Mouse (Mus musculus) heart, embryonic 16.5 days (tissue): ENCODE data around the gene Rasgrp2. TPM values are rescaled to one million over a fixed set of nuclear protein-coding genes. Genes with fewer than 3 reads are reported as not detected.

ENCODE experiments used
- ATAC-seq: fragments of 200-750 bp; cut with Nextera tagmentation; replicated peaks from 2 replicates; pipeline ENCODE4 v1.8.0; 2017; ENCODE audit warnings: moderate number of reproducible peaks; ENCODE audit not compliant: insufficient read depth, low FRiP score; ENCODE audit errors: extremely low read depth
- H3K27ac ChIP-seq: fragments of 300-500 bp; sonication (generic); 2 replicates; pipeline ENCODE4 v1.5.1; 2014; ENCODE audit warnings: mild to moderate bottlenecking, low read length, control low read depth, moderate library complexity
- H3K27me3 ChIP-seq: fragments of 300-500 bp; sonication (generic); 2 replicates; pipeline ENCODE4 v1.6.1; 2014; ENCODE audit warnings: low read length, mixed read lengths; ENCODE audit not compliant: control insufficient read depth, insufficient read depth
- H3K36me3 ChIP-seq: fragments of 300-500 bp; sonication (generic); 2 replicates; pipeline ENCODE4 v1.6.1; 2014; ENCODE audit not compliant: control insufficient read depth, insufficient read depth
- H3K4me1 ChIP-seq: fragments of 300-500 bp; sonication (generic); 2 replicates; pipeline ENCODE4 v1.6.1; 2014; ENCODE audit warnings: low read length, mixed read lengths; ENCODE audit not compliant: control insufficient read depth, insufficient read depth
- H3K4me2 ChIP-seq: fragments of 300-500 bp; sonication (generic); 2 replicates; pipeline ENCODE4 v1.6.1; 2014; ENCODE audit warnings: low read depth, mild to moderate bottlenecking, control low read depth, low read length
- H3K4me3 ChIP-seq: fragments of 300-500 bp; sonication (generic); 2 replicates; pipeline ENCODE4 v1.5.1; 2014; ENCODE audit warnings: mild to moderate bottlenecking, control low read depth, low read length
- H3K9ac ChIP-seq: fragments of 300-500 bp; sonication (generic); 2 replicates; pipeline ENCODE4 v1.6.1; 2014; ENCODE audit warnings: low read length, control low read depth
- H3K9me3 ChIP-seq: fragments of 300-500 bp; sonication (generic); replicated peaks from 2 replicates; pipeline ENCODE4 v1.6.1; 2016; ENCODE audit warnings: low read length; ENCODE audit not compliant: control insufficient read depth
- WGBS: fragments of 180-500 bp; shearing (Covaris S2); extraction: QIAGEN DNeasy Blood & Tissue Kit; methylation state at CpG from one replicate; pipeline ENCODE4 v1.1.7; 2014; 5-methylcytosine and 5-hydroxymethylcytosine counted together
- polyA plus RNA-seq: library from polyadenylated mRNA; unstranded; fragments of >200 nt; fragmentation: Nextera tagmentation; extraction: Ambion mirVana; gene quantifications from 2 replicates; pipeline ENCODE4 v1.2.1, GENCODE M21; 2015

The Rasgrp2 gene
- polyA plus RNA-seq, 1 experiment from 2014 or later: 69.8 TPM

DNA sequence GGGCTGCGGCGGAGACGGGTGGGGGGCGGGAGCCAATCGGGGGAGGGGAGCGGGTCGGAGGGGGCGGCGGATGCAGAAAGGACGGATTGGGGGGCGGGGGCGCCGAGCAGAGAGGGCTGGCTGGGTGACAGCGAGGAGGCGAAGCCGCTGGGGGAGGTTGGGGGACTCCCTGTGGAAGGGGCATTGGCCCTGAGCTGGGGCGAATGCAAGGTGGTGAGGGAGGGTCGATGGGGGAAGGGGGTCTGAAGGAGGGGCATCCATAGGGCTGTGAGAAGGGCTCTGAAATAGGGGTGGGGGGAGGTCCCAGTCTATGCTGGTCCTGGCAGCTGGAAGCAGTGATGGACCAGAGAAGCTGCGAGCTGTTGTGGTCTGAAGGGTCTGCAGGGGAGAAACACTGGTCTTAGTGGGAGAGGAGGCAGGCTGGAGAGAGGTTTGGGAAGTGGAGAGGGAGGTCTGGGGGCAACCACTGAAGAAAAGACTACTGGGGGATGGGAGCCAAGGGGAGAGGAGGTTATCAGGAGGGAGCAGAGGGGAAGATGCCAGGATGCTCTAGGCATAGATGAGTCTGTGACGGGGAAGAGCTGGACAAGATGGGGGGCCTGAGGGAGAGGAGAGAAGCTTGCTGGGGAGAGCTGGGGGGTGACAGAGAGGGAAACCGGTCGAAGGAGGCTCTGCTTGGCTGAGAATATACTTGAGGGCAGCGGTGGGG is 20.0 kb downstream of the Rasgrp2 start:
- H3K9ac ChIP-seq: no peak overlapping the region
- H3K27me3 ChIP-seq: peaks cover 51% of the 10 kb centered on the region
- H3K9me3 ChIP-seq: no peaks in the 10 kb centered on the region
- peak overlapping the region; percentile 88; the same call in 1 of the 2 replicates for H3K4me2 ChIP-seq
- no peak overlapping the region for H3K27ac ChIP-seq
- WGBS: 11% methylated on average over 20 of the region's 23 CpGs
- ATAC-seq: no peak
- no peaks in the 10 kb centered on the region for H3K36me3 ChIP-seq
- H3K4me1 ChIP-seq: peaks cover 9% of the 10 kb centered on the region; the same call in 1 of the 2 replicates
- peak overlapping the region; percentile 53; the same call in 1 of the 2 replicates for H3K4me3 ChIP-seq

DNA sequence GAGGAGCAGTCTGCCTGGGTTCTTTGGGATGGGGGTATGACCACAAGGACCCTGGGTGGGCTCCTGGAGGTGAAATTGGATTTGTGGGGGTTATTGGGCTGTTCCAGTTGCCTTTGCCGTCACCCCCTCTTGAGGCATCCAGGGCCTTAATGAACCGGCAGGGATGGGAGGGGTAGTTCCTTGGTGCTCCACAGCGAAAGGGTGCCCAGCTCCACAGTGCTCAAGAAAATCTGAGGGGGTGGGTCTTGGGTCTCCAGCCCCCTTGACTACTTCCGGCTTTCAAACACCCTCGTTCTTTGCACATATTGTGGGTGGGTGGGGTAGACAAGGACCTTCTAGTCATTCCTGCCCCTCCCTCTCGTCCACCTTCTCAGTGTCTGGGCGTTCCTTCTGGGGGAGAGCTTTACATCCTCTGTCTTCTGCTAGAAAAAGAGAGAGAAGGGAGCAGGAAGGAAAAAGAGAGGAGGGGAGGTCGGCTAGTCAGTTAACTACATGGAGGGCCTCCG is 20.7 kb downstream of the Rasgrp2 start:
- ATAC-seq: no peak
- no peaks in the 10 kb centered on the region for H3K36me3 ChIP-seq
- peaks cover 9% of the 10 kb centered on the region; the same call in 1 of the 2 replicates for H3K4me1 ChIP-seq
- H3K4me3 ChIP-seq: no peak overlapping the region
- WGBS: 47% methylated on average over 9 of the region's 9 CpGs
- H3K27ac ChIP-seq: no peak overlapping the region
- H3K9me3 ChIP-seq: no peaks in the 10 kb centered on the region
- peaks cover 51% of the 10 kb centered on the region for H3K27me3 ChIP-seq
- H3K4me2 ChIP-seq: no peak overlapping the region
- H3K9ac ChIP-seq: no peak overlapping the region

DNA sequence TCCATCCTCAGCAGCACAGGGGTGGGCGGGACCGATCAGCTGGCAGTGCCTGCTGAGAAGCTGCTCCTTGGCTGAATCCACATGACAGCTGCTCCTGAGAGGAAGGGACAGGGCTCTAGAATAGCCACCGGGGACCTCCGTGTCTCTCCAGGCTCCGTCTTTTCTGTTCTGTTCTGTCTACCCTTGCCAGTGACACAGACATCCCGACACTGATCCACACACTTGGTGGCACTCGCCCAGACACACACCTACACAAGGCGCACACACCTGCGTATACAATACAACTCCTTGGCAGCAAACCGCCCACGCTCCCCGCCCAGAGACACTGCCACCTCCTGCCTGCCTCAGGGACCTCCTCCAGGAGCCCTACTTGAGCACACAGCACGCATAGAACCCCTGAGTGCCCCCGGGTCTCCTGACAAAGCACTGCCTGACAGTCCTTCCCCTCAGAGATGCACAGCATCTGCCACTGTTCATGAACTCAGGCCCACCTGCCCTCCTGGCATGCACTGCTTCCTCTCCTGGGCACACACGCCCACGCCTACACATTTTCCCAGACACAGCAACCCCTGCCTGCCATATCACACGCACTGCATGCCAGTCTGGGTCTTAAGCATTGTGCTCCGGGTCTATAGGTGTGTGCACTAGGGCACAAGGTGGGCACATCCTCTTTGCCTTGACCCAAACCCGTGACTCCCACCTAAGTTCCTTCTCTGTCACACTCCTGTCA is 21.5 kb downstream of the Rasgrp2 start:
- WGBS: 53% methylated on average over 19 of the region's 19 CpGs
- Histone ChIP-seq H3K4me3 (no peak overlapping the region), H3K9ac (no peak overlapping the region), H3K9me3 (no peaks in the 10 kb centered on the region), H3K4me1 (peaks cover 8% of the 10 kb centered on the region; the same call in 1 of the 2 replicates), H3K27ac (no peak overlapping the region), H3K27me3 (peaks cover 59% of the 10 kb centered on the region), H3K36me3 (no peaks in the 10 kb centered on the region), H3K4me2 (no peak overlapping the region)
- ATAC-seq: no peak

GRCm38 (mm10) chr19:6421211-6421590 is 22.1 kb downstream of the Rasgrp2 start:
- H3K9me3 ChIP-seq: no peaks in the 10 kb centered on the region
- H3K4me3 ChIP-seq: no peak overlapping the region
- ATAC-seq: no peak
- peaks cover 6% of the 10 kb centered on the region; the same call in 1 of the 2 replicates for H3K4me1 ChIP-seq
- no peak overlapping the region for H3K4me2 ChIP-seq
- no peaks in the 10 kb centered on the region for H3K36me3 ChIP-seq
- H3K27ac ChIP-seq: no peak overlapping the region
- H3K27me3 ChIP-seq: peaks cover 64% of the 10 kb centered on the region
- no peak overlapping the region for H3K9ac ChIP-seq
- WGBS: 73% methylated on average over 9 of the region's 9 CpGs

- Histone ChIP-seq H3K4me2 (no peak overlapping the region), H3K9me3 (no peaks in the 10 kb centered on the region), H3K36me3 (no peaks in the 10 kb centered on the region), H3K27me3 (peaks cover 72% of the 10 kb centered on the region), H3K4me3 (no peak overlapping the region), H3K27ac (no peak overlapping the region), H3K9ac (no peak overlapping the region), H3K4me1 (peaks cover 6% of the 10 kb centered on the region; the same call in 1 of the 2 replicates)
- ATAC-seq: no peak
- 66% methylated on average over 7 of the region's 7 CpGs for whole genome bisulfite sequencing
Measured at GRCm38 (mm10) chr19:6422014-6422413, 22.9 kb downstream of the Rasgrp2 start.

DNA sequence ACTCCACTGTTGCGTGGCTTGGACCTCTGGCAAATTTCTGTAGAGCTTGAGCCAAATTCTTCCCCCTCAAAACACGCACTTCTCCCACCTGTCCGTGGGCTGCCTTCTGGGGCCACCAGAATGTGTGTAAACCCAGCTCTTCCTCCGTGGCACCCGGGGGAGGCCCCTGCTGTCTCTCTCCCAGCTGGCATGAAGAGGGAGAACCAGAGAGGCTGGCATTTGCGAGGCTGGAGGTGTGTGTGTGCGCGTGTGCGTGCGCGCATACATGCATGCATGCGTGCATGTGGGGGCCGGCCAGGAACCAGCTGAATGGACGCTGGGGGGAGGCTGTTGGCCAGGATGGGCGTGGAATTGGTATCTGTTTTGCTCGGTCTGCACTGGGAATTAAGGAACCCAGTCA is 24.1 kb downstream of the Rasgrp2 start:
- H3K27me3 ChIP-seq: peaks cover 77% of the 10 kb centered on the region
- H3K36me3 ChIP-seq: no peaks in the 10 kb centered on the region
- H3K9me3 ChIP-seq: no peaks in the 10 kb centered on the region
- WGBS: 76% methylated on average over 16 of the region's 16 CpGs
- ATAC-seq: no peak
- H3K4me2 ChIP-seq: no peak overlapping the region
- H3K4me3 ChIP-seq: no peak overlapping the region
- H3K4me1 ChIP-seq: peaks cover 7% of the 10 kb centered on the region; the same call in 1 of the 2 replicates
- no peak overlapping the region for H3K9ac ChIP-seq
- H3K27ac ChIP-seq: no peak overlapping the region

GRCm38 (mm10) chr19:6424137-6424881 is 25.2 kb downstream of the Rasgrp2 start:
- Histone ChIP-seq H3K4me2 (no peak overlapping the region), H3K27ac (no peak overlapping the region), H3K4me3 (no peak overlapping the region), H3K27me3 (peaks cover 77% of the 10 kb centered on the region), H3K36me3 (no peaks in the 10 kb centered on the region), H3K9ac (no peak overlapping the region), H3K4me1 (peaks cover 9% of the 10 kb centered on the region; the same call in 1 of the 2 replicates), H3K9me3 (no peaks in the 10 kb centered on the region)
- 56% methylated on average over 8 of the region's 8 CpGs for WGBS
- no peak for ATAC-seq

- no peak for ATAC-seq
Measured at GRCm38 (mm10) chr19:6425595-6425994, 26.5 kb downstream of the Rasgrp2 start.

More at GRCm38 (mm10) chr19:6425595-6425994, 26.5 kb downstream of the Rasgrp2 start:
- no peak overlapping the region for H3K9ac ChIP-seq
- H3K27ac ChIP-seq: no peak overlapping the region
- H3K27me3 ChIP-seq: peaks cover 77% of the 10 kb centered on the region
- peaks cover 9% of the 10 kb centered on the region; the same call in 1 of the 2 replicates for H3K4me1 ChIP-seq
- no peaks in the 10 kb centered on the region for H3K36me3 ChIP-seq
- 50% methylated on average over 5 of the region's 5 CpGs for WGBS
- no peak overlapping the region for H3K4me3 ChIP-seq
- no peak overlapping the region for H3K4me2 ChIP-seq
- H3K9me3 ChIP-seq: no peaks in the 10 kb centered on the region
